Mouse (Mus musculus) T-helper 17 cell (primary cell): Measurements from ENCODE around the gene Dock10.

Source experiments
- in situ Hi-C, 2 experiments: fragments of 300-600 bp; cut with MboI, MseI; formaldehyde crosslinking; loops; 1 replicate in 1 of 2; 2 replicates in 1 of 2; pipeline ENCODE4 v1.15.1; 2025; ENCODE audit warnings: high pct_unique_total_duplicates in 2 of 2

Dock10 gene

GRCm38 (mm10) chr1:80504081-80504480 lies 254.2 kb downstream of the Dock10 start:
- in situ Hi-C loops, result no loop called here

DNA sequence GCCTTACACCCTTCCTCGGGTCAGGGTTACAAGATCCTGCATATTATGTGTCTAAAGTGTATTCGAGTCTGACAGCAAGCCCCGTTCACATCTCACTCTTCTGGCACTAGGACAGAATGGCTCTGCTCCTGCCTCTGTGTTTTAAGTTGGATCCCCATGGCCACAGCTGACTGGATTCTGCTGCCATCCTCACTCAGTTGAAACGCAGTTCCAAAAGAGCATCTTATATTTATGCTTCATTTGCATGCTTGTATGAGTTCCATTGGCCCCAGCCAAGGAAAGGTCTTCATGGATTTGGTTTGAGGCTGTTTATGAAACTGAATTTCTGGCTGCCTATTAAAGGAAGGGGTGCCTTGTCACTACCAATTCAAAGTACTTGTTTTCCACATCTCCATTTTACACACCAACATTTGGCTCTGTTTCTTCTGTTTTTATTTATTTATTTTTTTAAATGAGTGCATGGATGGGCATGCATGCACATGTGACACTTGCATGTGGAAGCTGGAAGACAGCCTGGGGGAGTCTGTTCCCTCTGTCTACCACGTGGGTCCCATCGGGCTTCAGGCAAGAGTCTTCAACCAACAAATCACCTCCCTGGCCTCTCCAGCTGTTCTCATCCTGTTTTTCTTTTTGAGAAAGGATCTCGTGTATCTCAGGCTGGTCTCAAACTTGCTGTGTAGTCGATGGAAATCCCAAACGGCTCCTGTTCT lies 255.7 kb downstream of the Dock10 start:
- in situ Hi-C loops, result no loop called here

GRCm38 (mm10) chr1:80499264-80499663 lies 259.1 kb downstream of the Dock10 start:
- in situ Hi-C loops, result no loop called here

GRCm38 (mm10) chr1:80496360-80496759 lies 262.0 kb downstream of the Dock10 start:
- in situ Hi-C loops, result no loop called here

GRCm38 (mm10) chr1:80483419-80483818 lies 274.9 kb downstream of the Dock10 start:
- in situ Hi-C loops, result no loop called here

- in situ Hi-C loops, result no loop called here
These were observed 283.4 kb downstream of the Dock10 start for GRCm38 (mm10) chr1:80474942-80475341.

DNA sequence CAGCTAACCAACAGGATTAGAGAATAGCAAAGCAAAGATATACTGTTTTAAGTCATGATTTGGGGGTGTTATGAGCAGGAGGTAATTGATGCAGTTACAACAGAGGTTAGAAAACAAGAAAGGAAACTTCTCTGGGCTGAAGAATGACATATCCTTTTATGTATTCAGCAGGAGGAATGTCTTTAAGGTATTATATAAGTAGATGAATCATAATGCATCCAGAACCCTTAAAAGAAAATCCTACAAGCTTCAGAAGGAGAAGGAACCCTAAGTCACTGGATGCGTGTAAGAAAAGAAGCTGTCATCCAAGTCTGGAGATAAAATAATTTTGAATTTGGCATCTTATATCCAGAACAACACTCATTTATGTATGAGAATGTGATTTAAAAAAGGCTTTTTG lies 285.9 kb downstream of the Dock10 start:
- in situ Hi-C loops, result no loop called here

- in situ Hi-C loops, result no loop called here
These were observed 297.0 kb downstream of the Dock10 start, which contains the start of gene Gm45261 for GRCm38 (mm10) chr1:80461348-80461747. Gene Gm45261, minus strand, starts transcription at chr1:80461448.

DNA sequence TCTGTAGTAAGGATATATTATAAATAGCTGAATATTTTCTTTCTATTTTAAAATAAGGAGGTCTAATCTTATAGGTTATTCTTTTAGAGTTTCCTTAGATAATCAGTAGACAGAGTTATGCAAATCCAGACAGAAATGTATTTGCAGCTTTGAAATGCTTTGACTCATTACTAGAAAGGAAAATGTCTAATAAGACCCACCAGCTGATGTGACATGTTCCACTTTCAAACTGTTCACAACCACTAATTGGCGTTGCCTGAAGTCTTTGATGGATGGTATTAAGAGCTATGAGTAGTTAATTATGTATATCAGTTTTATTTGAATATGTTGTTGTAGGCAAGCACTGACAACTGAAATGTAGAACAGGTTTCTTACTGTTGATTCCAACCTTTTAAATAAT lies 298.4 kb downstream of the Dock10 start:
- in situ Hi-C loops, result no loop called here

- in situ Hi-C loops, result no loop called here
These were observed 298.9 kb downstream of the Dock10 start for GRCm38 (mm10) chr1:80459477-80459876.

GRCm38 (mm10) chr1:80453971-80454370 lies 304.4 kb downstream of the Dock10 start:
- in situ Hi-C loops, result no loop called here

GRCm38 (mm10) chr1:80451914-80452549 lies 306.3 kb downstream of the Dock10 start:
- in situ Hi-C loops, result no loop called here
